Comparison of ENCODE assay signal across 19 mouse cellular contexts in the genomic region with DNA sequence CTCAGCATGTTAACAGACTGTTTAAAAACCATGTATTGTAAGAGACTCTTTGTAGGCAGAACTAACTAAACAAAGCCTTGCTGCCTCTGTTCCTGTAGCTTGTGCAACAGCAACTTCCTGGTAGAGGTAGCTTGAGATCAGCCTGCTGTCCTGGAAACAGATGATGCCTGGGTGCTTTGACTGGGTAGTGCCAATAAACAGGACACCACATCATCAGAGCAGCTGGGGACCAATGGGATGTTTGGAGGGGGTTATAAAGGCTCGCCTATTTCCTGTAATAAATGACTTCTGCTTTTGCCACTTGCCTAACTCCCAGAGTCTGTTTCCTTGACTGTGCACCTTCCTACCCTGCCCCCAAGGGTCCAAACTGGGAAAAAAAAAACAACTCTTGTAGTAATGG.
"Had no signal": no experiment of that assay in that cellular context is flagged by ENCODE, and none has a peak within 500 bp of the region (broad histone marks: within the 10 kb centered on the region; RNA-seq: fewer than 3 reads in every experiment).

No protein-coding gene starts in this region.

- H3K4me1 ChIP-seq: megakaryocyte, embryonic 14.5 days; midbrain, embryonic 10.5 days; midbrain, embryonic 13.5 days; neural tube, embryonic 13.5 days; stomach, embryonic 15.5 days had no signal

- H3K9me3 ChIP-seq: megakaryocyte, embryonic 14.5 days; midbrain, embryonic 10.5 days; midbrain, embryonic 13.5 days; neural tube, embryonic 13.5 days; stomach, embryonic 15.5 days had no signal

- H3K27me3 ChIP-seq: megakaryocyte, embryonic 14.5 days; midbrain, embryonic 13.5 days; neural tube, embryonic 13.5 days; stomach, embryonic 15.5 days had no signal

- H3K4me2 ChIP-seq: lung, embryonic 14.5 days; midbrain, embryonic 13.5 days; neural tube, embryonic 13.5 days; stomach, embryonic 15.5 days had no signal

- H3K4me3 ChIP-seq: layer of hippocampus, adult 2 months; megakaryocyte, embryonic 14.5 days; midbrain, embryonic 10.5 days; midbrain, embryonic 13.5 days; myocyte; neural tube, embryonic 13.5 days; stomach, embryonic 15.5 days had no signal

- H3K27ac ChIP-seq: kidney, postnatal 0 days; layer of hippocampus, adult 2 months; liver, embryonic 14.5 days; macrophage; midbrain, embryonic 10.5 days; midbrain, embryonic 13.5 days; neural tube, embryonic 13.5 days; stomach, embryonic 15.5 days had no signal

- ATAC-seq: liver, postnatal 0 days; lung, postnatal 0 days; midbrain, embryonic 13.5 days; midbrain, embryonic 16.5 days had no signal

- H3K9ac ChIP-seq: liver, embryonic 14.5 days; liver, postnatal 0 days; lung, embryonic 14.5 days; midbrain, embryonic 13.5 days; neural tube, embryonic 13.5 days; stomach, embryonic 15.5 days had no signal

- H3K36me3 ChIP-seq: midbrain, embryonic 10.5 days; midbrain, embryonic 13.5 days; neural tube, embryonic 13.5 days; stomach, embryonic 15.5 days had no signal

- DNase-seq: layer of hippocampus, adult 9-11 months; liver, postnatal 0 days; lung, embryonic 14.5 days; retina, postnatal 1 day; right cerebral cortex, postnatal 25 days; spleen, adult 18-20 months; thymus, postnatal 36 days had no signal
